Mouse (Mus musculus) bone marrow macrophage, adult 2 months (primary cell): ENCODE data around the gene Dgcr6.

Experiments used
- CTCF ChIP-seq: IDR thresholded peaks from 2 replicates; pipeline ENCODE4 v1.5.1; 2012; ENCODE audit warnings: low read depth, mild to moderate bottlenecking, low read length, moderate library complexity
- POLR2A ChIP-seq: IDR thresholded peaks from 2 replicates; pipeline ENCODE4 v1.6.1; 2012; ENCODE audit warnings: mild to moderate bottlenecking, low read depth, low read length, borderline replicate concordance

- TF ChIP-seq CTCF = peak; percentile 69; the same call in 1 of the 2 replicates
- no peak for TF ChIP-seq POLR2A
These were observed 55.7 kb downstream of the Dgcr6 start for GRCm38 (mm10) chr16:18108221-18108966.
